Mouse (Mus musculus) adrenal gland, postnatal 14 days (tissue): ENCODE measurements around the gene Cxcl17. TPM values are rescaled to one million over a fixed set of nuclear protein-coding genes. Genes with fewer than 3 reads are reported as not detected.
"Not testable (repeated sequence)": the region's sequence is repeated elsewhere in the genome, so short reads cannot be mapped to it uniquely, and the experiment has no call there.

Experiments used
- DNase-seq: peaks from one replicate; pipeline ENCODE4 v3.0.0; 2021; ENCODE audit warnings: mixed read lengths
- long read RNA-seq, 2 experiments: library from polyadenylated mRNA; stranded (forward); transcript quantifications; one replicate each; pipeline ENCODE4 v2.0.0; 2021
- total RNA-seq: library from RNA; stranded (reverse); gene quantifications from 2 replicates; pipeline ENCODE4 v1.2.3, GENCODE M21; 2021

The Cxcl17 gene
- 0.53 TPM in 1 of 2 replicates, not detected in the other for total RNA-seq
- long read RNA-seq, experiment 1, partial matches to known transcripts, result 0 of 1 reads
- long read RNA-seq, experiment 1, other reads (novel, unspliced or antisense), result 1 of 1 reads
- long read RNA-seq, experiment 2, partial matches to known transcripts, result 0 of 2 reads
- long read RNA-seq, experiment 2, other reads (novel, unspliced or antisense), result 2 of 2 reads

GRCm38 (mm10) chr7:25412833-25413441 is at the start of gene Cxcl17:
Gene Cxcl17 (minus strand): TSS chr7:25412886.
- DNase-seq, result peak; percentile 3

GRCm38 (mm10) chr7:25462033-25462337 is 49.3 kb upstream of the Cxcl17 start:
- not testable (repeated sequence) for DNase-seq

GRCm38 (mm10) chr7:25461336-25462032 is 48.8 kb upstream of the Cxcl17 start:
- peak; percentile 55 for DNase-seq

GRCm38 (mm10) chr7:25452103-25452502 is 39.4 kb upstream of the Cxcl17 start:
- DNase-seq, result no peak

GRCm38 (mm10) chr7:25449913-25450890 is 37.5 kb upstream of the Cxcl17 start:
- DNase-seq, result no peak

- DNase-seq, result no peak
Observed at GRCm38 (mm10) chr7:25440816-25441153, 28.1 kb upstream of the Cxcl17 start.

GRCm38 (mm10) chr7:25439978-25440815 is 27.5 kb upstream of the Cxcl17 start:
- no peak for DNase-seq

GRCm38 (mm10) chr7:25439124-25439822 is 26.6 kb upstream of the Cxcl17 start:
- DNase-seq, result no peak

GRCm38 (mm10) chr7:25436704-25437103 is 24.0 kb upstream of the Cxcl17 start:
- no peak for DNase-seq

- no peak for DNase-seq
Observed at GRCm38 (mm10) chr7:25436226-25436625, 23.5 kb upstream of the Cxcl17 start.

GRCm38 (mm10) chr7:25435546-25435851 is 22.8 kb upstream of the Cxcl17 start:
- no peak for DNase-seq

GRCm38 (mm10) chr7:25434654-25435545 is 22.2 kb upstream of the Cxcl17 start:
- DNase-seq, result no peak

- DNase-seq, result no peak
Observed at GRCm38 (mm10) chr7:25433781-25434560, 21.3 kb upstream of the Cxcl17 start.

- DNase-seq, result no peak
Observed at GRCm38 (mm10) chr7:25433007-25433541, 20.4 kb upstream of the Cxcl17 start.

- no peak for DNase-seq
Observed at GRCm38 (mm10) chr7:25432381-25432780, 19.7 kb upstream of the Cxcl17 start.

GRCm38 (mm10) chr7:25429886-25430784 is 17.4 kb upstream of the Cxcl17 start:
- DNase-seq, result no peak

- no peak for DNase-seq
Observed at GRCm38 (mm10) chr7:25428321-25428720, 15.6 kb upstream of the Cxcl17 start.

GRCm38 (mm10) chr7:25427144-25427543 is 14.5 kb upstream of the Cxcl17 start:
- DNase-seq, result no peak
